Mouse (Mus musculus) cortical plate, adult 2 months (tissue): ENCODE measurements around the gene Nfia. TPM values are rescaled to one million over a fixed set of nuclear protein-coding genes. Genes with fewer than 3 reads are reported as not detected.

ENCODE experiments used
- H3K27ac ChIP-seq: fragments of 200-500 bp; 2 replicates; pipeline ENCODE4 v1.5.1; 2012; ENCODE audit warnings: low read length, control low read depth, inconsistent platforms; ENCODE audit not compliant: insufficient read depth
- H3K4me1 ChIP-seq: fragments of 200-500 bp; 2 replicates; pipeline ENCODE4 v1.6.1; 2011; ENCODE audit warnings: low read length; ENCODE audit not compliant: control insufficient read depth, insufficient read depth
- H3K4me3 ChIP-seq: fragments of 200-500 bp; 2 replicates; pipeline ENCODE4 v1.5.1; 2011; ENCODE audit warnings: mild to moderate bottlenecking, low read length, control low read depth; ENCODE audit not compliant: insufficient read depth
- CTCF ChIP-seq: fragments of 200-500 bp; IDR thresholded peaks from 2 replicates; pipeline ENCODE4 v1.5.1; 2011; ENCODE audit warnings: mild to moderate bottlenecking, control low read depth, low read length; ENCODE audit not compliant: insufficient read depth; ENCODE audit errors: extremely low read depth
- POLR2A ChIP-seq: fragments of 200-500 bp; IDR thresholded peaks from 2 replicates; pipeline ENCODE4 v1.6.1; 2011; ENCODE audit warnings: mild to moderate bottlenecking, low read length, control low read depth; ENCODE audit not compliant: insufficient read depth; ENCODE audit errors: extremely low read depth
- polyA plus RNA-seq: library from polyadenylated mRNA; depleted of rRNA; stranded (reverse); fragments of >200 nt; gene quantifications from 2 replicates; pipeline ENCODE4 v1.2.3, GENCODE M21; 2012

Gene Nfia
- polyA plus RNA-seq, 1 experiment = 24.1 TPM

GRCm38 (mm10) chr4:98086976-98087375, 314.4 kb downstream of the Nfia start:
- TF ChIP-seq CTCF = no peak
- no peak overlapping the region for H3K27ac ChIP-seq
- no peak overlapping the region for H3K4me3 ChIP-seq
- 0 out of 2 replicates have a peak, but pooled peaks cover 1% of the 10 kb centered on the region for H3K4me1 ChIP-seq

GRCm38 (mm10) chr4:98089985-98090384, 317.5 kb downstream of the Nfia start:
- Histone ChIP-seq H3K27ac (no peak overlapping the region), H3K4me3 (no peak overlapping the region), H3K4me1 (peaks cover 1% of the 10 kb centered on the region; the same call in 1 of the 2 replicates)
- no peak for TF ChIP-seq CTCF
- no peak for TF ChIP-seq POLR2A

- no peak overlapping the region for H3K27ac ChIP-seq
- TF ChIP-seq CTCF = no peak
- no peak for TF ChIP-seq POLR2A
- H3K4me1 ChIP-seq = peaks cover 1% of the 10 kb centered on the region; the same call in 1 of the 2 replicates
- no peak overlapping the region for H3K4me3 ChIP-seq
Observed at GRCm38 (mm10) chr4:98090586-98090985, 318.1 kb downstream of the Nfia start.

- H3K4me3 ChIP-seq = no peak overlapping the region
- TF ChIP-seq POLR2A = no peak
- no peak for TF ChIP-seq CTCF
- H3K4me1 ChIP-seq = peaks cover 1% of the 10 kb centered on the region; the same call in 1 of the 2 replicates
- peak overlapping the region; percentile 57 for H3K27ac ChIP-seq
Observed at GRCm38 (mm10) chr4:98091368-98091827, 318.9 kb downstream of the Nfia start.

- TF ChIP-seq CTCF (no peak), POLR2A (no peak)
- H3K27ac ChIP-seq = peak overlapping the region; percentile 57
- no peak overlapping the region for H3K4me3 ChIP-seq
- peaks cover 1% of the 10 kb centered on the region; the same call in 1 of the 2 replicates for H3K4me1 ChIP-seq
Observed at GRCm38 (mm10) chr4:98091901-98092472, 319.5 kb downstream of the Nfia start.

- TF ChIP-seq CTCF = no peak
- no peak for TF ChIP-seq POLR2A
- Histone ChIP-seq H3K4me1 (peaks cover 1% of the 10 kb centered on the region; the same call in 1 of the 2 replicates), H3K27ac (no peak overlapping the region), H3K4me3 (peak overlapping the region; percentile 2; the same call in 1 of the 2 replicates)
Observed at GRCm38 (mm10) chr4:98094112-98094805, 321.7 kb downstream of the Nfia start.

GRCm38 (mm10) chr4:98095060-98095459, 322.5 kb downstream of the Nfia start:
- Histone ChIP-seq H3K4me3 (no peak overlapping the region), H3K27ac (no peak overlapping the region), H3K4me1 (peaks cover 1% of the 10 kb centered on the region; the same call in 1 of the 2 replicates)
- TF ChIP-seq POLR2A (no peak), CTCF (no peak)

GRCm38 (mm10) chr4:98097013-98097566, 324.6 kb downstream of the Nfia start:
- no peaks in the 10 kb centered on the region; the same call in 1 of the 2 replicates for H3K4me1 ChIP-seq
- no peak overlapping the region for H3K4me3 ChIP-seq
- no peak for TF ChIP-seq CTCF
- TF ChIP-seq POLR2A = no peak
- H3K27ac ChIP-seq = no peak overlapping the region

- no peak overlapping the region for H3K4me3 ChIP-seq
- no peak overlapping the region for H3K27ac ChIP-seq
- no peaks in the 10 kb centered on the region; the same call in 1 of the 2 replicates for H3K4me1 ChIP-seq
- TF ChIP-seq CTCF (no peak), POLR2A (no peak)
Observed at GRCm38 (mm10) chr4:98098663-98099062, 326.1 kb downstream of the Nfia start.

GRCm38 (mm10) chr4:98099433-98099832, 326.9 kb downstream of the Nfia start:
- Histone ChIP-seq H3K27ac (no peak overlapping the region), H3K4me1 (no peaks in the 10 kb centered on the region; the same call in 1 of the 2 replicates), H3K4me3 (no peak overlapping the region)
- no peak for TF ChIP-seq CTCF
- no peak for TF ChIP-seq POLR2A
